26 mouse cellular contexts compared by ENCODE assay signal in the genomic region with DNA sequence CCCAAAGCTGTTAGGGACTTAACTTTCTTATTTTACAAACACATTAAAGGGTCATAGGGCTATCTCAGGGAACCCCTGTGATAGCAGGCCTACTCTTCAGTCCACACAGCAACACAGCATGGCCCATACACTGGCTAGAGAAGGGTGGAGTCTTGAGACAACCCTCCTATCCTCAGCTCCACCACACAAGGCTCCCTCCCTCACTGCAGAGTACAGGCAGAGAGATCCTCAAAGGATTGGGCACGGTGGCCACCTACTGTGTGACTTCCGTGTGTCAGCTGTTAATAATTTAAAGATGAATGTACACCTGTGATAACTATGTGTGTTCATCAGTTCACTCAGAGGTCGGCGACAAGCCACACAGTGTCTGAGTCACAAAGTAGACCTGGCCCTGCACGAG.
A peak's percentile ranks its signal among the peaks of the same experiment; 100 is the strongest.
DNase-seq lines count a peak whose midpoint lies in the region; ATAC-seq and TF ChIP-seq lines count a peak whose summit lies in the region.
"Had no signal": no experiment of that assay in that cellular context is flagged by ENCODE, and none has a peak within 500 bp of the region (broad histone marks: within the 10 kb centered on the region; RNA-seq: fewer than 3 reads in every experiment).

No protein-coding gene starts in this region.

- no peak for TF ChIP-seq EP300 in liver, postnatal 0 days (IDR thresholded peaks at IDR 0.05; ENCODE audit: low read depth)
- TF ChIP-seq EP300 in CH12.LX (IDR thresholded peaks at IDR 0.05; ENCODE audit: low read length), result no peak

- H3K4me2 ChIP-seq in forebrain, embryonic 11.5 days (ENCODE audit: low read depth, low read length, severe bottlenecking), result no peak overlapping the region
- no peak overlapping the region for H3K4me2 ChIP-seq in forebrain, embryonic 14.5 days (ENCODE audit: low read length)
- H3K4me2 ChIP-seq in liver, embryonic 12.5 days, result no peak overlapping the region
- no peak overlapping the region for H3K4me2 ChIP-seq in liver, postnatal 0 days (ENCODE audit: low read depth, low read length)
- H3K4me2 ChIP-seq in CH12.LX (ENCODE audit: insufficient read depth, low read depth, poor library complexity, severe bottlenecking), result no peak overlapping the region
- H3K4me2 ChIP-seq in intestine, embryonic 16.5 days (ENCODE audit: low read depth, low read length), result no peak overlapping the region
- H3K4me2 ChIP-seq: embryonic facial prominence, embryonic 13.5 days; embryonic facial prominence, embryonic 15.5 days; forebrain, embryonic 13.5 days had no signal

- H3K4me1 ChIP-seq in forebrain, embryonic 11.5 days (replicated peaks; ENCODE audit: control insufficient read depth, insufficient read depth, low read length), result no peaks in the 10 kb centered on the region
- no peaks in the 10 kb centered on the region for H3K4me1 ChIP-seq in forebrain, embryonic 14.5 days (ENCODE audit: control insufficient read depth, insufficient read depth, low read length)
- H3K4me1 ChIP-seq in liver, embryonic 12.5 days, result 0 out of 2 replicates have a peak, but pooled peaks cover 7% of the 10 kb centered on the region
- H3K4me1 ChIP-seq in liver, postnatal 0 days (ENCODE audit: insufficient read depth), result no peaks in the 10 kb centered on the region
- H3K4me1 ChIP-seq in CH12.LX (ENCODE audit: control insufficient read depth in 1 of 2, insufficient read depth in 2 of 2), result peaks cover 7 to 8% of the 10 kb centered on the region in 2 experiments; a peak in 2 of 4 replicates
- H3K4me1 ChIP-seq in intestine, embryonic 16.5 days (ENCODE audit: control insufficient read depth, insufficient read depth, low read length), result peaks cover 7% of the 10 kb centered on the region; the same call in 1 of the 2 replicates
- H3K4me1 ChIP-seq in thymus, adult 2 months (replicated peaks; ENCODE audit: control insufficient read depth, insufficient read depth, low read length), result no peaks in the 10 kb centered on the region
- H3K4me1 ChIP-seq: forebrain, embryonic 13.5 days had no signal

- no peaks in the 10 kb centered on the region for H3K36me3 ChIP-seq in forebrain, embryonic 11.5 days (ENCODE audit: control insufficient read depth, insufficient read depth, low read length)
- H3K36me3 ChIP-seq in forebrain, embryonic 14.5 days (ENCODE audit: control insufficient read depth, insufficient read depth, low read length), result no peaks in the 10 kb centered on the region
- no peaks in the 10 kb centered on the region for H3K36me3 ChIP-seq in liver, embryonic 12.5 days
- no peaks in the 10 kb centered on the region for H3K36me3 ChIP-seq in liver, postnatal 0 days (replicated peaks; ENCODE audit: insufficient read depth, low read length)
- H3K36me3 ChIP-seq in CH12.LX (replicated peaks in 1 of 2; ENCODE audit: control insufficient read depth in 1 of 2, insufficient read depth in 1 of 2, low read length in 1 of 2), result peaks cover 0 to 28% of the 10 kb centered on the region in 2 experiments
- no peaks in the 10 kb centered on the region for H3K36me3 ChIP-seq in intestine, embryonic 16.5 days (ENCODE audit: control insufficient read depth, insufficient read depth, low read length)
- H3K36me3 ChIP-seq in thymus, adult 2 months (ENCODE audit: control insufficient read depth, insufficient read depth, low read length), result no peaks in the 10 kb centered on the region
- H3K36me3 ChIP-seq: embryonic facial prominence, embryonic 13.5 days; embryonic facial prominence, embryonic 15.5 days; forebrain, embryonic 10.5 days had no signal

- H3K9me3 ChIP-seq in forebrain, embryonic 11.5 days (ENCODE audit: control insufficient read depth, low read length), result no peaks in the 10 kb centered on the region
- no peaks in the 10 kb centered on the region for H3K9me3 ChIP-seq in forebrain, embryonic 14.5 days (replicated peaks; ENCODE audit: control insufficient read depth, low read length)
- H3K9me3 ChIP-seq in liver, embryonic 12.5 days (replicated peaks), result no peaks in the 10 kb centered on the region
- H3K9me3 ChIP-seq in liver, postnatal 0 days (ENCODE audit: low read length), result no peaks in the 10 kb centered on the region
- H3K9me3 ChIP-seq in CH12.LX (replicated peaks; ENCODE audit: low read length), result no peaks in the 10 kb centered on the region
- H3K9me3 ChIP-seq in intestine, embryonic 16.5 days (ENCODE audit: control insufficient read depth, low read length), result no peaks in the 10 kb centered on the region
- H3K9me3 ChIP-seq: embryonic facial prominence, embryonic 13.5 days; embryonic facial prominence, embryonic 15.5 days; forebrain, embryonic 10.5 days; forebrain, embryonic 13.5 days had no signal

- no peak for TF ChIP-seq POLR2A in CH12.LX (IDR thresholded peaks at IDR 0.05; ENCODE audit: low read depth, low read length)
- no peak for TF ChIP-seq POLR2A in thymus, adult 2 months (IDR thresholded peaks at IDR 0.05; ENCODE audit: control insufficient read depth, extremely low read depth, insufficient read depth, low read length, poor library complexity)

- dilution Hi-C loops in CH12.LX (cut with MboI; ENCODE audit: extremely low pct_ligation_motif_present, extremely low pct_unique_long_range_greater_than_20kb, low sequenced_read_pairs), result no loop called here

- no peak for ATAC-seq in forebrain, embryonic 11.5 days (replicated peaks; ENCODE audit: low FRiP score)
- no peak for ATAC-seq in forebrain, embryonic 14.5 days
- ATAC-seq in liver, embryonic 12.5 days, result 0 out of 2 replicates have a peak, but pooled peaks have one; percentile 37
- ATAC-seq in liver, postnatal 0 days, result no peak
- peak; percentile 58 for ATAC-seq in intestine, embryonic 16.5 days
- ATAC-seq: CD4-positive, CD25-positive, alpha-beta regulatory T cell, adult 4 months; forebrain, embryonic 13.5 days; forebrain, embryonic 16.5 days had no signal

- no peak for TF ChIP-seq CTCF in liver, postnatal 0 days (IDR thresholded peaks at IDR 0.05; ENCODE audit: low read depth)
- no peak for TF ChIP-seq CTCF in CH12.LX (conservative IDR thresholded peaks at IDR 0.05 in 1 of 2, IDR thresholded peaks at IDR 0.05 in 1 of 2; ENCODE audit: low read depth in 2 of 2, low read length in 2 of 2)
- no peak for TF ChIP-seq CTCF in thymus, adult 2 months (IDR thresholded peaks at IDR 0.05; ENCODE audit: borderline replicate concordance, control insufficient read depth, extremely low read depth, insufficient read depth, low read length, poor library complexity)

- peaks cover 2% of the 10 kb centered on the region; the same call in 1 of the 2 replicates for H3K27me3 ChIP-seq in forebrain, embryonic 11.5 days (ENCODE audit: control insufficient read depth, insufficient read depth, low read length)
- no peaks in the 10 kb centered on the region for H3K27me3 ChIP-seq in forebrain, embryonic 14.5 days (replicated peaks; ENCODE audit: control insufficient read depth, insufficient read depth, low read length)
- H3K27me3 ChIP-seq in liver, embryonic 12.5 days (replicated peaks), result no peaks in the 10 kb centered on the region
- H3K27me3 ChIP-seq in liver, postnatal 0 days (ENCODE audit: insufficient read depth, low read length), result no peaks in the 10 kb centered on the region
- no peaks in the 10 kb centered on the region for H3K27me3 ChIP-seq in CH12.LX (replicated peaks)
- no peaks in the 10 kb centered on the region for H3K27me3 ChIP-seq in intestine, embryonic 16.5 days (replicated peaks; ENCODE audit: control insufficient read depth, insufficient read depth, low read length)
- no peaks in the 10 kb centered on the region for H3K27me3 ChIP-seq in thymus, adult 2 months (ENCODE audit: control insufficient read depth, insufficient read depth, low read length)
- H3K27me3 ChIP-seq: embryonic facial prominence, embryonic 15.5 days had no signal

- in situ Hi-C loops in CH12.LX (cut with MboI; ENCODE audit: low pct_ligation_motif_present, low pct_unique_long_range_greater_than_20kb, low sequenced_read_pairs), result no loop called here

- DNase-seq in forebrain, embryonic 11.5 days (ENCODE audit: low spot score), result peak; percentile 44
- no peak for DNase-seq in forebrain, embryonic 14.5 days (ENCODE audit: low spot score)
- DNase-seq in liver, postnatal 0 days, result no peak
- peak; percentile 21 for DNase-seq in CH12.LX (ENCODE audit: extremely low read depth)
- no peak for DNase-seq in spleen, postnatal 4 days (ENCODE audit: low spot score in 2 of 2)
- DNase-seq in thymus, adult 2 months, result no peak
- DNase-seq: adrenal gland, adult 2 months; adrenal gland, postnatal 10 days; adrenal gland, postnatal 25 days; B cell, adult 2 months; cerebellum, adult 11 months; cerebellum, adult 18-20 months; cerebellum, adult 8-10 months; cerebellum, adult 9-11 months; cerebellum, postnatal 14 days; cerebellum, postnatal 36 days; embryo, embryonic 11 days had no signal

- H3K27ac ChIP-seq in forebrain, embryonic 11.5 days (ENCODE audit: low read depth, low read length), result no peak overlapping the region
- no peak overlapping the region for H3K27ac ChIP-seq in forebrain, embryonic 14.5 days (ENCODE audit: low read depth, low read length)
- no peak overlapping the region for H3K27ac ChIP-seq in liver, embryonic 12.5 days
- no peak overlapping the region for H3K27ac ChIP-seq in liver, postnatal 0 days (ENCODE audit: low read depth)
- no peak overlapping the region for H3K27ac ChIP-seq in CH12.LX (ENCODE audit: insufficient read depth, low read depth)
- H3K27ac ChIP-seq in intestine, embryonic 16.5 days (ENCODE audit: low read length), result no peak overlapping the region
- H3K27ac ChIP-seq in thymus, adult 2 months (ENCODE audit: control insufficient read depth, insufficient read depth, low read length), result no peak overlapping the region
- H3K27ac ChIP-seq: embryonic facial prominence, embryonic 13.5 days; embryonic facial prominence, embryonic 15.5 days; forebrain, embryonic 10.5 days; forebrain, embryonic 13.5 days had no signal

- H3K9ac ChIP-seq in forebrain, embryonic 11.5 days (ENCODE audit: low read length), result no peak overlapping the region
- H3K9ac ChIP-seq in forebrain, embryonic 14.5 days (ENCODE audit: low read length), result no peak overlapping the region
- H3K9ac ChIP-seq in liver, embryonic 12.5 days, result no peak overlapping the region
- no peak overlapping the region for H3K9ac ChIP-seq in liver, postnatal 0 days (replicated peaks)
- no peak overlapping the region for H3K9ac ChIP-seq in CH12.LX (ENCODE audit: insufficient read depth, low read depth)
- H3K9ac ChIP-seq in intestine, embryonic 16.5 days (ENCODE audit: low read depth, low read length), result no peak overlapping the region
- H3K9ac ChIP-seq: embryonic facial prominence, embryonic 13.5 days; embryonic facial prominence, embryonic 15.5 days; forebrain, embryonic 13.5 days had no signal

- no peak overlapping the region for H3K4me3 ChIP-seq in forebrain, embryonic 11.5 days (ENCODE audit: low read depth, low read length)
- H3K4me3 ChIP-seq in forebrain, embryonic 14.5 days (ENCODE audit: low read depth, low read length), result no peak overlapping the region
- H3K4me3 ChIP-seq in liver, embryonic 12.5 days, result no peak overlapping the region
- no peak overlapping the region for H3K4me3 ChIP-seq in liver, postnatal 0 days (ENCODE audit: low read depth, low read length)
- no peak overlapping the region for H3K4me3 ChIP-seq in CH12.LX (replicated peaks in 1 of 3; ENCODE audit: low read depth in 2 of 3, low read length in 2 of 3, poor library complexity in 1 of 3)
- H3K4me3 ChIP-seq in intestine, embryonic 16.5 days (ENCODE audit: low read length), result no peak overlapping the region
- H3K4me3 ChIP-seq in thymus, adult 2 months (ENCODE audit: control insufficient read depth, insufficient read depth, low read length), result no peak overlapping the region
- H3K4me3 ChIP-seq: embryonic facial prominence, embryonic 13.5 days; embryonic facial prominence, embryonic 15.5 days; erythroblast, embryonic 14.5 days; forebrain, embryonic 10.5 days; forebrain, embryonic 13.5 days had no signal

- no peak for TF ChIP-seq RAD21 in CH12.LX (IDR thresholded peaks at IDR 0.05; ENCODE audit: low read depth, low read length)

- no peaks in the 10 kb centered on the region for H3K79me2 ChIP-seq in CH12.LX (replicated peaks; ENCODE audit: control insufficient read depth, extremely low read depth, insufficient read depth, poor library complexity, severe bottlenecking)

- WGBS in forebrain, embryonic 11.5 days, result 58% methylated on average over 5 of the region's 5 CpGs
- WGBS in forebrain, embryonic 14.5 days, result 69% methylated on average over 5 of the region's 5 CpGs
- WGBS in liver, embryonic 12.5 days (ENCODE audit: insufficient replicate concordance), result 63% methylated on average over 5 of the region's 5 CpGs
- 68% methylated on average over 5 of the region's 5 CpGs for WGBS in liver, postnatal 0 days (ENCODE audit: insufficient replicate concordance)
- WGBS in intestine, embryonic 16.5 days, result 52% methylated on average over 5 of the region's 5 CpGs
- 88% methylated on average over 5 of the region's 5 CpGs for WGBS in thymus, adult 2 months

Comparison
In these comparisons a context has a peak if more than half of its experiments do, and no peak if none do; other contexts are left out.
1. ATAC-seq: peak in liver, embryonic 12.5 days (single experiment) and intestine, embryonic 16.5 days (single experiment); none in forebrain, embryonic 11.5 days (single experiment), forebrain, embryonic 14.5 days (single experiment) and liver, postnatal 0 days (single experiment).
2. DNase-seq: peak in forebrain, embryonic 11.5 days (single experiment) and CH12.LX (single experiment); none in forebrain, embryonic 14.5 days (single experiment), liver, postnatal 0 days (single experiment), spleen, postnatal 4 days (0 of 2) and thymus, adult 2 months (single experiment).